19 mouse cellular contexts compared by ENCODE assay signal in the genomic region with DNA sequence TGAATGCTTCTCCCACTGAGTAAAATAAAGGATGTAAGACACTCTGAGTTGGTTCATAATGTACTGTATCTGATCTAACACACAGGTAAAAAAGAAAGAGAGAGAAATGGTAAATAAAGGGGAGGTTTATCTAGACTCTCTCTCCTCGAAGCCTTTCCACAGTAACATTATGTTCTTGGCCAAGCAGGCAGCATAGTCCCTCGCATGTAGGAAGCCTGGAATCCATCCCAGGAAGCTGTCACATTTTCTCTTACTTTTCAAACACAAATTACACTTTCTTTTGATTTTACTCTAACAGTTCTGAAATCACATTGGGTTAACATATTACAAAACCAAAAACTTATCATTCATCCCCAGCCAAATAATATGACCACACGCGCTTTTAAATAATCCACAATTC. TPM values are rescaled to one million over a fixed set of nuclear protein-coding genes. Genes with fewer than 3 reads are reported as not detected.
DNase-seq lines count a peak whose midpoint lies in the region; ATAC-seq lines count a peak whose summit lies in the region.
"Had no signal": no experiment of that assay in that cellular context is flagged by ENCODE, and none has a peak within 500 bp of the region (broad histone marks: within the 10 kb centered on the region; RNA-seq: fewer than 3 reads in every experiment).

No protein-coding gene starts in this region.

- intact Hi-C loops in left cerebral cortex, postnatal 25 days (cut with DNase I): no loop called here
- intact Hi-C loops in left cerebral cortex, postnatal 10 days (cut with DNase I): no loop called here

- no peak for DNase-seq in frontal cortex, postnatal 25 days (ENCODE audit: low spot score in 2 of 2)
- DNase-seq in layer of hippocampus, adult 9-11 months: peak; percentile 55
- DNase-seq in layer of hippocampus, postnatal 25 days (ENCODE audit: extremely low spot score in 1 of 2, low spot score in 1 of 2): no peak
- DNase-seq in left cerebral cortex, postnatal 25 days (ENCODE audit: low spot score in 2 of 2): peak; percentile 21 to 79
- DNase-seq in left cerebral cortex, postnatal 10 days (ENCODE audit: extremely low spot score in 1 of 2, low spot score in 2 of 2): no peak
- peak; percentile 82 for DNase-seq in brain, adult 2 months (ENCODE audit: low read depth, low spot score)
- DNase-seq in thymus, postnatal 14 days: no peak
- DNase-seq: adrenal gland, postnatal 10 days; cerebellum, adult 18-20 months; cerebellum, adult 9-11 months; cerebellum, postnatal 36 days; gastrocnemius, postnatal 36 days; heart, adult 11 months; heart, postnatal 36 days had no signal

- ATAC-seq in frontal cortex, adult (ENCODE audit: low TSS enrichment): peak; percentile 90; the same call in 1 of the 2 replicates
- ATAC-seq: forebrain, embryonic 13.5 days had no signal

RNA-seq across cellular contexts. Expression of a gene that starts 7.5 kb away (rescaled TPM):
- 10 to 100 TPM; 17.8 to 22.1 TPM for total RNA-seq in layer of hippocampus, postnatal 25 days (2021)
- total RNA-seq in left cerebral cortex, postnatal 25 days (2021): 10 to 100 TPM; 14.4 to 19.2 TPM
- total RNA-seq in left cerebral cortex, postnatal 10 days (2021): 10 to 100 TPM; 14.9 to 15.4 TPM

RNA-seq across cellular contexts. Expression of a gene that starts 12.5 kb away (rescaled TPM):
- 10 to 100 TPM; 45.6 to 51.3 TPM for total RNA-seq in layer of hippocampus, postnatal 25 days (2021)
- 10 to 100 TPM; 38.2 to 40.0 TPM for total RNA-seq in left cerebral cortex, postnatal 25 days (2021)
- total RNA-seq in left cerebral cortex, postnatal 10 days (2021): 10 to 100 TPM; 42.5 to 42.9 TPM

RNA-seq across cellular contexts. Expression of a gene that starts 40.8 kb away (rescaled TPM):
- total RNA-seq in layer of hippocampus, postnatal 25 days (2021): not detected
- total RNA-seq in left cerebral cortex, postnatal 25 days (2021): not detected
- not detected for total RNA-seq in left cerebral cortex, postnatal 10 days (2021)
- total RNA-seq: adrenal gland, postnatal 10 days; adrenal gland, postnatal 4 days; gastrocnemius, adult 8-10 months; gastrocnemius, postnatal 36 days; heart, postnatal 36 days; MEL had no signal

RNA-seq across cellular contexts. Expression of a gene that starts 59.9 kb away (rescaled TPM):
- total RNA-seq in layer of hippocampus, postnatal 25 days (2021): under 1 TPM; 0.68 to 0.74 TPM
- under 1 TPM; 0.21 to 0.27 TPM for total RNA-seq in left cerebral cortex, postnatal 25 days (2021)
- total RNA-seq in left cerebral cortex, postnatal 10 days (2021): 1 to 10 TPM in 1 of 2 experiments, under 1 TPM in 1; 0.64 to 1.3 TPM
- total RNA-seq: MEL had no signal

Comparison
In these comparisons a context has a peak if more than half of its experiments do, and no peak if none do; other contexts are left out.
1. DNase-seq: peak in layer of hippocampus, adult 9-11 months (single experiment), left cerebral cortex, postnatal 25 days (2 of 2) and brain, adult 2 months (single experiment); none in frontal cortex, postnatal 25 days (0 of 2), layer of hippocampus, postnatal 25 days (0 of 2), left cerebral cortex, postnatal 10 days (0 of 2) and thymus, postnatal 14 days (single experiment).